Mouse (Mus musculus): ENCODE measurements around the gene Maml1.

Maml1 gene

DNA sequence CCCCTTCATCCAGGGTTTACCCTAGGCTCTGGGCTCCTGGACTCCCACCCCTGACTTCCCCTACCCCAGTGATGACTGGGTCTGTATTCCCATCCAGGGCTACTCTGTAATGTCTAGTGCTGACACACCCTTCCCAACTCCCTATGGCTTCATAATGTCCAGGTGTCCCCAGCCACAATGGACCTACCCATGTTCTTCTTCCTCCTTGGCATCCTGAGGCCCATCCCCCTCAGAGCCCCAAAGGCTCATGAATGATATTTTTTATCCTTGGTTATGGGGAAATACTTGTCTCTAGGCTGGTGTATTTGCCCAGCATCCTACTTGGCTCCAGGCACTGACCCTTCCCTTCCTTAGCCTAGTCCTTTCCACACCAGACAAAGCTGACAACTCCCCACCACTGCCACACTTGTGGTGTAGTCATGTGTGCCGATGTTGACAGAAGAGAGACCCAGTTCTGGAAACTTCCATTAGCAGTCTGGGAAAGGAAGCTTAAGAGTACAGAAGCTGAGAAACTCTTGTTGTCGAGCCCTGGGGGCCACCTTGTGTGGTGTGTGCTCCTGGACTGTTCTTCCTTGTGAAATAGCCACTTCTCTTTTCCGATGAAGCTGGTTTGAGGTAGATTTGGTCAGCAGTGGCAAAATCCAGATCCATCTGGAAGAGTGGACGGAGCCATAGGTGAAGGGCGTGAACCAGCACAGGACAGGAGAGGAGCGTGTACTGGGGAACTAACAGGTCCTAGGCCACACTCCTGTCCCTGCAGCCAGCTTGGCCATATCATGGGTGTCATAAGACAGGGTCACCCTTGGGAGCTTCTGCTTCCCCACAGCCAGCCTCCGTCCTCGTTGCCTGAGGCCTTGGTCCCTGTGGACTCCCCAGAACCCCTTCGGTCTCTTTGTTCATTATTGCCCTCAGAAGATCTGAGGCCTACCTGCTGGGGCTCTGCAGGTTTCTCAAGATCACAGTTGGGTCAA lies 53.0 kb downstream of the Maml1 start:
- no peak for DNase-seq

DNA sequence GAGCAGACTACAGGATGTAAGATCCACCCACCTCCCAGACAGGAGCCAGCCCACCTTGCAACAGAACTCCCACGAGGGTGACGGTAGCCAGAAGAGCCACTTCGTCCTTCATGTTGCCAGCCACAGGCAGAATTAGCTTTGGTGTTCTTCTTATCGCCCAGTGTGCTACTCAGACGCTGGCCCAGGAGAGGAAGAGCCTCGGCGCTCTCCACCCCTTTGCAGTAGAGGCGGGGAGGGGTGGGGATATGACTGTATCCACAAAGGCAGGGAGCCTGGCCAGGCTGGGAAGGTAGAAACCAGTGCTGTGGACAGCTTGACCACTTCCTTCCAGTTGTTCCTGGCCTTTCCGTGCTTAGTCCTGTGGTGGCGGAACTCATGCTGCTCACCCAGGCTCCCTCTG lies 53.8 kb downstream of the Maml1 start, which contains the start of gene Ltc4s:
Ltc4s (minus strand) TSS at position 293 of the 400 bp plus-strand sequence.
- DNase-seq = peak; percentile 42 to 72

DNA sequence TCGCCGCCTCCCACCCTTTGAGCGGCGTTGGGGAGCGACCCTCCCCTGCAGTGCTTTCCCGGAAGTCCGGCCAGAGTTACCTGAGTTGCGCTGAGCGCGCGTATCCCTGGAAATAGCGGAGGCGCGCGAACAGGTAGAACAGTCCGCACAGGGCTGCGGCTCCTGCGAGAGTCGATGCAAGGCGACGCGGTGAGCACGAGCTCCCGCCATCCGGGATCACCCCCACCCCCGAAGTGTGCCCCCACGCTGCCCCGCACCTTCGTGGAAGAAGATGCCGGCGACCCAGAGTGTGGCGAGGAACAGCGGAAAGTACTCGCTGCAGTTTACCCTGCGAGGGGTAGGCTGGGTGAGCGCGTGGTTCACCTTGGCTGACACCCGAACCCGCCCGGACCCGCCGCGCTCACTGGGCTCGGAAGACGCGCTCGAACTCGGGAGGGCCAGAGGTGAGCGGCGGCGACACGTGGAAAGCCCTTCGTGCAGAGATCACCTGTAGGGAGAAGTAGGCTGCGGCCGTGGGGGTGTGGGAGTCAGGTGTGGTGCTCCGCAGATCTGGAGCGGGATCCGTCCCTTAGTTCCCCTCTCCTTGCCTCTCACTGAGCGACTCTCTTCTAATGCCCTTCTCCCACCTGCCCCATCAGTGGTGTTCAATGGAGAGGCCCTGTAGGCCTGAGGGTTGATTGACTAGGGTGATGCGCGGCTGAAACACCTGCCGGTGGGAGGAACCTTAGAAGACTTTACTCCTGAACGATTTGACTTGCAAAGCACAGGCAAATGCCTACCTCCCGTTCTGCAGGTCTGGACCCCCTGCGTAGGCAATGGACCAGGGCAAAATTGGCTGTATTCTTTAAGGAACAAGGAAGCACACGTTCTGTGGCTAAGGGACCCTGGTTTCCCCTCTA lies 54.9 kb downstream of the Maml1 start:
- DNase-seq = peak; percentile 28 to 70

DNA sequence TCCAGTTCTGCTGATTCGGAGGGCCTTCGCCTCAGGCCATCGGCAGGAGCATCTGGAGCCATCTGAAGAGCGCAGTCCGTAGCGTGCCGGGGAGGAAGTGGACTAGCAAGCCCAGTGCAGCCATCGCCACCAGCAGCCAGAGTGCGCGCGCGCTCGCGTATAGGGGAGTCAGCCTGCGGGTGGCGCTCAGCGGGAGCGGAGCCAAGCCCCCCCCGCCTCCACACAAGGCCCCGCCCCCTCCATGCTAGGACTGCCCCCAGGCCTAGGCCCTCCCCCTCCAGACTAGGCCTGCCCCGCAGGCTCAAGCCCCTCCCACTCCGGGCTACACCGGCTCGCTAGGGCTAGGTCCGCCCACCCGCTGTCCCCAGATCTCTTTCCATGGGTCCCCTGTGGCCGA lies 55.6 kb downstream of the Maml1 start:
- DNase-seq = peak; percentile 95 to 97

DNA sequence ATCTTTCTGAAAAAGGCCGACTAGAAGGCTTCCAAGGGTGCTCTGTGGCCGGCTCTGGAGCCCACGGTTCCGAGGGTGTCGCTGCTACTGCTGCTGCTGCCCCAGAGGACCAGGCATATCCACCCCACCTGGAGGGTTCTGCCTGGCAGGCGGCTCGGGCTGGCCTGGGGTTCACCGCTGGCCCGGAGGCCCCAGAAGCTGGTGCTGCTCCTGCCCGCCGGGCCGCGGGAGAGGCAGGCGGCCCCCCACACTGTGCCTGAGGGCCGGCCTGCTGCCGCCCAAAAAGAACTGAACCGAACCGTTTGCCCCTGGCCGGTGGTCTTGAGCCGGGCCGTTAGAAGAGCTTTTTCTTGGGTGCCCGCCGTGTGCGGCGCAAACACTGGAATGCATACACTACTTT lies 57.5 kb downstream of the Maml1 start:
- no peak for DNase-seq

DNA sequence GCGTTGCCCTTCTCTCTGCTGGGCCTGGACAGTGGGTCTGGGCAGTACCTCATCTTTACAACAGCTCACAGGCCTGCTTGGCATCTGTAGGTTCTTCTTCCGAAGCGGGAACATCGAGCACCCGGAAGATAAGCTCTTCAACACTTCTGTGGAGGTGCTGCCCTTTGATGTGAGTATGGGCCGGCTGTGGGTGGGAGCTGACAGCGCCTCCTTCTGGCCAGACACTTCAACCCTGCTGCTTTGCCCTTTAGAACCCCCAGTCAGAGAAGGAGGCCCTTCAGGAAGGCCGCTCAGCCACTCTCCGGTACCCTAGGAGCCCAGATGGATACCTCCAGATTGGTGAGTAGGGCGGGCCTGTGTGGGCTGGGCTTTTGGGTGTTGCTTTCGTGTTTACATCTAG lies 58.1 kb downstream of the Maml1 start:
- DNase-seq = no peak

DNA sequence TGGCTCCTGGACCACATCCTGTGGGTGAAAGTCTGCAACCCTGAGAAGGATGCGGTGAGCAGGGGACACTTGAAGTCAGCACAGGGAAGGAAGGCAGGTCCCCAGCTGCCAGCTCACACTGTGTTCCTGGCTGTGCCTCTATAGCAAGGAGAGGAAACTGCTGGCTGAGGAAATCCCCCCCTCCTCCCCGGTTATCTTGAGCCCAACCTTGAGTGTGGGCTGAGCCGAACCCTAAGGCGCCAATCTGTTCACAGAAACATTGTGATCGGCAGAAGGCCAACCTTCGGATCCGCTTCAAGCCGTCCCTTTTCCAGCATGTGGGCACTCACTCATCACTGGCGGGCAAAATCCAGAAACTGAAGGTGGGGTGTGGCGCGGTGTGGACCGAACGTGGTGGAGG lies 59.1 kb downstream of the Maml1 start:
- no peak for DNase-seq

DNA sequence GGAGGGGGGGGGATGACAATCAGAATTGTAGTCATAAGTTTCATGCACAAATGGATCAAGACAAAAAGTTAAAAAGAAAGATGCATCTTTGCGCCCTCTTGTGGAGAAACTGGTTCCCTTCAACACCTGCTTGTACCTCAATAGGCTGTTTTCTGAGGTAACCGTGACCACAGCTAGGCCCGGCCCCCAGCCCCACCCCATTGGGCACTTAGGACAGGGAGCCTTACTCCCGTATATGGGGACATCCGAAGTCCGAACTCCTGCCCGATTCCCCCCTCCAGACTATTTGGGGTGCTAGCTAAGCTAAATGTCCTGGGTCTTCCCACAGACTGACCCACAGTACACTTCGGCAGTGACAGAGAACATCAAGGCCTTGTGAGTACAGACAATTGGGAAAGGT lies 60.7 kb downstream of the Maml1 start:
- peak; percentile 68 to 83 for DNase-seq

DNA sequence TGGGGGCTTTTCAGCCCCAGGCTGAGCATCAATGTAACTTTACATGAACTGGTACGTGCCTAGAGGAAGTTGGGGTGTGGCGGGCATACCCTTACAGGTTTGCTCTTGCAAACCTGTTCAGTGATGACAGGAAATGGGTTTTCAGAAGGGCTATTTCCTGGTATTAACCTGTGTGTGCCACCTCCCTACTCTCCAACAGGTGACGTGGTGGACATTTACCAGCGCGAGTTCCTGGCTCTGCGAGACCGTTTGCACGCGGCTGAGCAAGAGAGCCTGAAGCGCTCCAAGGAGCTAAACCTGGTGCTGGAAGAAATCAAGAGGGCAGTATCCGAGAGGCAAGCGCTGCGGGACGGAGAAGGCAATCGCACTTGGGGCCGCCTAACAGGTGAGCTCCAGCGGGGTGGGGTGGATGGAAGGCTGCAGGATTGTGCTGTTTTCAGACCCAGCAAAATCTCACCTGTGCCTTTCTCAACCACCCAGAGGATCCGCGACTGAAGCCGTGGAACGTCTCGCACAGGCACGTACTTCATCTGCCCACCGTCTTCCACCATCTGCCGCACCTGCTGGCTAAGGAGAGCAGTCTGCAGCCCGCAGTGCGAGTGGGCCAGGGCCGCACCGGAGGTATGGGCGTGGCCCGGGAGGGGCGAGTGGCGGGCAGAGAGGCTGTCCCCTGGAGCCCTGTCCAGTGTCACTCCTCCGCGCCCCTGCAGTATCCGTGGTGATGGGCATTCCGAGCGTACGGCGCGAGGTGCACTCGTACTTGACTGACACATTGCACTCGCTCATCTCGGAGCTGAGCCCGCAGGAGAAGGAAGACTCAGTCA lies 61.4 kb downstream of the Maml1 start:
- no peak for DNase-seq

DNA sequence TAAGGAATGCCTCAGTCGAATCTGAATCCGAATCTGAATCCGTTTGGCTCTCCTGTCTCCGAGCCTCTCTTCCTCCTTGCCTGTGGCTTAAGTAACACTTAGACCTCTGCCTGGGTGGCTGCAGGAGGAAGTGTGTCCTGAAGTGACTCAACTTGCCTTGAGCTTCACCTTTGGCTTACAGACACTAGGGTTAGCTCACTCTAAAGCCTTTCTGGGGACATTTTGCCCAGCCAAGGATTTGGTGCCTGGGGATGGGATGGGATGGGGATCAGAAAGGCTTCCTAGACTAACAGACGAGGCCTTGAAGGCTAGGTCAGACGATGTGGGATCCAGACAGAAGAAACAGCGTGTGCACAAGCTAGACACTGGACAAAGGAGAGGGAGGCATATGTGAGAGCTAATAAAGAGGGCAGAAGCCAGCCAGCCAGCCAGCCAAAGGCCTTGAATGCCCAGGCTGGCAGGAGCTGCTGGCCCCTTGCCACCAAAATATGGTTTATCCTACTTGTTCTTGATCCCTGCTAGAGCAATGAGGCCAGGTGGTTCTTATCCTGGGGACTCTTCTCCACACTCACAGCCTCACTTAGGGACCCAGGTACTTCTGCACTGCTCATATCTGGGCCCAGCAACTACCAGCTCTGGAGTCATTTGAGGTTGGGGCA lies 62.7 kb downstream of the Maml1 start:
- peak in 1 of 2 experiments; percentile 54 for DNase-seq

DNA sequence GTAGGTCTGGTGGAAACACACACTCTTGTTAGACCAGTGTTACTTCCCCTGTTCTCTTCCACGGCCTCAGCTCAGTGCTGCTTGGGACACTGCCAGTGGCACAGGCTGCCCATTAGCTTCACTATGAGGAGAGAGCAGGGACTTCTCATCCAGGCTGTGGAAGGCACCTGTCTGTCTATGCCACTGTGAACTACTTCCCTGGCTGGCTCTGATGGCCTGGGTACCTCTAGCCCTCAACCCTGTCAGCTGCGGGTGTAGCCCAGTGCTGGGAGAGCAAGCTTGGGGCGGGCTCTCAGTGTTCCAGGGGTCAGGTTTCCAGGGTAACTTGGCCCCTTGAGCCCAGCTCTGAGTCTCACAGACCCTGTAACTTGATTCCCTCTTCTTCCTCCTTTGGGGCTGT lies 63.3 kb downstream of the Maml1 start:
- DNase-seq = peak; percentile 34 to 65

DNA sequence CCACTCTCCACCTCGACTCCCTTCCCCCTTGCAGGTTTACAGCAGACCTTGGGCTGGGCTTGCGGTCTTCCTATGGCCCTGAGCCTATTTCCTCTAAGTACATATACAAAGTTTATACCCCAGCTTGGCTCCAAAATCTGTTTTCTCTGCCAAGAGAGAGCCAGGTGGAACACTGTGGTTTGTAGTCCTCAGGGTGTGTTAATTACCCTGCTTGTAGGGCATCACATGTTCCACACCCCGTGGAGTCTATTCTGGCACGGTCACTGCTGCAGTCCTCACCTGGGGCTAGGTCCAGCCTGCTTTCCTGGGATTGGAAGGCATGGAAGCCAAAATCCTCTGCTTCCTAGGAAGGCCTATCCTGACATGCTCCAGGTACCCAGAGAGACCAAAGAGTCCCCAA lies 64.4 kb downstream of the Maml1 start:
- DNase-seq = peak; percentile 29 to 73

DNA sequence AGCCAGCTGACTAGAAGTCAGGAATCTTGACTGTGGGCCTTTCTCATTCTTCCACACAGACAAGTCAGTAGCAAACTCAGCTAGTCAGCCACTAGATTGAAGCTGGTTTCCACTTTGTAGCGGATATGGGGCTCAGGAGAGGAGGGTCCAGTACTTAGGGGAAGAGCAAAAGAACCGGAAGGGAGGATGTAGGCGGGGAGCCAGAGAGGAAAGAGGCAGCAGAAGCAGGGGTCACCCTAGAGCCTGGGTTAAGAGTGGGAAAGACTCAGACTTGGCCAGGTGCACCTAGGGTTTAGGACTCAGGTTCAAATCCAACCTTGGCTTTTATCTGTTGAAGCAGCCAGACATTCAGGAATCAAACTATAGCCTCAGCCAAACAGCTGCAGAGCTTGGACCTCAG lies 64.9 kb downstream of the Maml1 start:
- DNase-seq = peak; percentile 41 to 52

DNA sequence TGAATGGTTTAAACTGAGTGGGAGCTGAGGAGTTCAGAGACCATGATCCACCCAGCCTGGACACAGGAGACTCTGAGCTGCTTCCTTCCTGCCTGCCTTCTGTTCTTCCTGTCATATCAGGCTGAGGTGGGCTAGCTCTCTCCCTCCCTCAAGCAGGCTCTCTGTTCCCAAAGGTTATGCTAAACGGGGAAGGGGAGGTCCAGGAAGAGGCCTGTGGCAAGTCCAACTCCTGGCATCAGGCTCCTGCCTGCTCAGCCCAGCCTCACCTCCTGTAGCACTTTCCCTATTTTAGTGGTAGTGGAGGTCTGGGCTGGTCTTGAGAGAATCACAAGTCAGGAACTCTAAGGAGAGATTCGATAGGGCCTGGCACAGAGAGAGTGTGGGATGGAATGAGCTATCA lies 65.7 kb downstream of the Maml1 start:
- peak in 1 of 2 experiments; percentile 52 for DNase-seq

DNA sequence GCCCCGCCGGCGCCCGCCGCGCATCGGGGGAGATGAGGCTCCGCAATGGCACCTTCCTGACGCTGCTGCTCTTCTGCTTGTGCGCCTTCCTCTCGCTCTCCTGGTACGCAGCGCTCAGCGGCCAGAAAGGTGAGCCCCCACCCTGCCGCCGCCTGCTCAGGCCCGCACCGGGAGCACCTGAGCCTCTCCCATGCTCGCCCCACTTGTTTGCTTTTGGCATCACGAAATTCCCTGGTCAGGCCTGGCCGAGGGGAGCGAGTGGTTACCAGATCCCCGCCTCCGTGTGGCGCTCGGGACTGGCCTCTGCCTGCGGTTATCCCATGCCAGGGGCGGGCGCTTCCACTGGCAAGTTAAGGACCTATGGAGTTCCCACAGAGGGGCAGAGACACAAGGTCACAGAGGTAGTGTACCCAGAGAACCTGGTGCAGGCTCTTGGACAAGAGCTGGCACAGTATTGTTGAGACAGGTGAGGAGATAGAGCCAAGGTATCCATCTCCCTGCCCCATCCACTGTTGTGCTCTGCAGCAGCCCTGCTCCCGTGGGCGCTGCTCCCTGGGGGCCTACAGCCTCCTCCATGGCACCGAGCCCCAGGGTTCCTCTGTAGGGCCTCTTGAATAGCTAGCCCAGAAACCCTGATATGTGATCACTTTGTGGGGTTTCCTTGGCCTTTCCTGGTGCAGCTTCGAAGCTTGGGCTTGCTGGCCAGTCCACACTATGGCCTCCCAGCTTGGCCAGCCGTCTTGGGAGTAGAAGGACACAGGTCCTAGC lies 66.3 kb downstream of the Maml1 start:
- peak; percentile 64 to 85 for DNase-seq

DNA sequence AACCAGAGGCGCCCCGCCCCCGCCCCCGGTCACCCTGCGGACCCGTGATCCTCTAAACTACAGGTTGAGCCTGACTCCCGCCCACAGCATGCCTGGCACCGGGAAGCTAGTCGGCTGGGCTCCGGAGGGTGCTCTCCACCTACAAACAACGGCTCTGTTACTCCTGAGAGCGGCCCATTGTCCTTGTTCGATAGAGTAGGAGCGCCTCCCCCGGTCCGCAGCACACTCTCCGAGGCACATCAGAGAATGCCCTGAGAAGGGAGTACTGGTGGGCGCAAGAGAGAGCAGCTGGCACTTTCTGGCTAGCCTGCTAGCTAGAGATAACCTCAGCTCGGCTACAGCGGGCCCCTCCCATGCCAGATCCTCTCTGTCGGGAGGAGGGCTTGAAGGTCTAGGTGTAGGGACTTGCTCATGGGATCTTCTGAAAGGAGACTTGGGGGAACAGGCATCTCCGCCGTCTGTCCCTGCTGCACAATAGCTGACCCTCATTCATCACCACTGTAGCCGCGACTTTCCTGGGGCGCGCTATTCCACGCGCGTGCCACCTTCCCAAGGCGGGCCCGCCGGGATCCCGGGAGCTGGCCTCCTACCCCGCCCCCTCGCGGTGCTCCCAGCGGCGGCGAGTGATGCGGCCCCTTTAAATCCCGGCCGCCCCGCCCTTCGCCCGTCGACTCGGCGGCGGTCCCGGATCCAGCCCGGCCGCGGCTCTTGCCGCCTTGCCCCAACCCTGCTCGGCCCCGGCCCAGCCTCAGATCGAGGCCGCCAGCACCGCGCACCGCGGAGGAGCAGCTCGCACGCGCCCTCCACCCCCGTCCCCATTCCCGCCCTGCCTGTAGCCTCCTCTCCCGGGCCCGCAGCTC lies 67.2 kb downstream of the Maml1 start:
- peak; percentile 92 to 95 for DNase-seq

DNA sequence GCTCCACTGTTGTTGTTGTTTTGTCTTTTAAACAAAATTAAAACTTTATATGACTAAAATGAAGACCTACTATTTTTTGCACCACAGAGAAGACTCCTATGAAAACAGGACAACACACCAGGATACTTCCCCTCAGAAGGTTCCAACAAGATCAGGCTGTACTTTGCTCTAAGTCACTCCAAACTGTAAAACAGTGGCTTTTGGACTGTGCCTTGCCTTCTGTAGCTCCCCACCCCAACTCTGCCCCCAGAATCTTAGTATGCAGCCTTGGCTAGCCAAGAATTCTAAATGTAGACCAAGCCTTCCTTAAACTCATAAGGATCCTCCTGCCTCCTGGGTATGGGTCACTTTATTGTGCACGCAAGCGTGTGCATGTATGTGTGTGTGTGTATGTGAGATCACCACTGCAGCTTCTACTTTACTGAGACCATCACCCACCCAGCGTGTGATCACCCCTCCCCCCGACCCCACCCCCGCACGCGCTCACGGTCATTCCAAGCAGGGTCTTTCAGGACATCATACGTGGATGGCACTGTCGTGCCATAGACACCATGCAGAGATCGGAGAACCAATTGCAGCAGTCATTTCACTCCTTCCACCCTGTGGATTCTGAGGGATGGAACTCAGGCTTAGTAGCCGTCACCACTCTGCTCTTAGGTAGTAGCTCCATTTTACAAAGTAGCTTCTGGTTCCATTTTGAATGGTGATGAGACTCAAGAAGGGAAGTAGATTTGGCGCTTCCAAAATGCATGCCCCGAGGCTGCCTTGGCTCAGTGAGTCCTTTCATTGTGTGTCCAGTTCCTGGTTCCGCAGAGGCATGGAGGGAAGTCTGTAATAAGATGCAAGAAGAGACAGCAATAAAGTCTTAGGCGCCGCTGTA lies 68.1 kb downstream of the Maml1 start:
- DNase-seq = no peak

DNA sequence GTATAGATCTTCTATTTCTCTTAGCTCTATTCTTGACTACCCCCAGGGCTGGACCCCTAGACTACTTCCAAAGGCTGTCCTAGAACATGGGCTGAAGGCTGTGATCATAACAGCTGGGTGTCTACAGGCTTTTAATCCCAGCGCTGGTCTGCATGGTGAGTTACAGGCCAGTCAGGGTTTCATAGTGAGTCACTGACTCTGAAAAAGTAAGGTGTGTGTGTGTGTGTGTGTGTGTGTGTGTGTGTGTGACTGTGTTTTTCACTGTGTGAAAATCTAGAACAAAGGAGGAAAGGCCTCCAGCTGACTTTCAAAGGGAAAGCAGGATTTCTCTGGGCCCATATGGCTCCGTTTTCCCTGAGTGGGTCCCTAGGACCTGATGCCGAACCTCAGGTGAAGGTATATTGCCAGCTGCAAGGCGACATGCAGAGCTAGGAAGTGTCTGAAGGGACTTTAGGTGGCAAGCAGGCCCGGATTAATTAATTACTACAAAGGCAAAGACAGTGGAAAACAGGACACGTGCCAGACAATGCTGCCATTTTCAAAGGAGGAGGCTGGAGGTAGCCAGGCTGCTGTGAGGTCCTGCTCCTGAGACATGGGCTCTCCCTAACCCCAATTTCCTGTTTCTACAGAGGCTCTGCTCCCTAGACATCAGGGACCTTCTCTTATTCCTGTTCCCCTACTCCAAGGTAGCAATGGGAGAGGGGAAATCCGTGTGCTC lies 69.4 kb downstream of the Maml1 start:
- peak; percentile 68 to 76 for DNase-seq

Measured in kidney, postnatal 25 days (tissue).